Mouse (Mus musculus) liver, postnatal 0 days (tissue): ENCODE measurements around the gene Cd72.

ENCODE experiments used
- CTCF ChIP-seq: sonication (generic); IDR thresholded peaks from 2 replicates; pipeline ENCODE4 v1.5.1; 2016; ENCODE audit warnings: antibody characterized with exemption, low read depth
- EP300 ChIP-seq: IDR thresholded peaks from 2 replicates; pipeline ENCODE4 v1.6.1; 2016; ENCODE audit warnings: antibody characterized with exemption, low read depth, mild to moderate bottlenecking

- TF ChIP-seq CTCF (no peak), EP300 (no peak)
Observed at GRCm38 (mm10) chr4:43497405-43497804, 43.0 kb upstream of the Cd72 start.
